Mouse (Mus musculus) spleen, postnatal 10 days (tissue): ENCODE data around the gene Ube2e2.
"Not testable (repeated sequence)": the region's sequence is repeated elsewhere in the genome, so short reads cannot be mapped to it uniquely, and the experiment has no call there.

Experiments
- DNase-seq, 2 experiments: peaks; one replicate each; pipeline ENCODE4 v3.0.0; 2021 to 2022; ENCODE audit warnings: low spot score in 2 of 2

Ube2e2 gene

DNA sequence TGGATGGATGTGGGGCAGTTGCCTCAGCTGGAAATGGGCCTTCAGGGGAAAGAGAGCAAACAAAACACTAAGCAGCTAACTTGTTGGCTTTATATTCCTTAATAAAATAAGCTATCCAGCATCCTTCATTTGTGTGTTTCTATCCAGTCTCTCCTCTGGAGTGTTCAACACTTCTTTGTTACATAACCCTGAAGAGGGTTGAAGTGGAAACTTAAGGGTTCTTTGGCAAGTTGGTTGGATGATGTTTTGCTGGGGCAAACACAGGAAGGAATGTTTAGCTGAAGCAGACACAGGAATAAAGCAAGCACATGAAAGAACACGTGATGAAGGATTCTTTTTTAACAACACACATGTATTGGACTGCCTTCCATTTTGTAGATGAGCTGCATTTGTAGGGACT, 256.3 kb downstream of the Ube2e2 start:
- DNase-seq, result no peak

DNA sequence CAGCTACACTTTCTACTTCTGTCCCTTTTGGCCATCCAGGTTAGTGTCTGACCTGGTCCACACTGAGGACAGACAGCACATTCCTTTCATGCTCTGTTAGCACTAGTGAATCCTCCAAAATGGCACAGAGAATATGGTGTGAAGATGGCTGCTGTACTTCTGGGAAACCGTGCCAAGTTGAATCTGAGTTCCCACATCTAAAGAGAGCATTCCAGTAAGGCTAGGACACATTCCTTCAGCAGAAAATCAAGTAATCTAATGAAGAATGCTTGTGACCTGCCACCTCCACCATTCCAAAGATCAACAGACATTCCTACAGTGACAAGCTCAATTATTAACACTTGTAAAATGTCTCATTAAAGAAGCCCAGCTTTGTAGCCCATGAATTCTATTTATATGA, 265.9 kb downstream of the Ube2e2 start:
- DNase-seq, result no peak

- no peak for DNase-seq
These were observed 275.5 kb downstream of the Ube2e2 start for GRCm38 (mm10) chr14:18618603-18619002.

DNA sequence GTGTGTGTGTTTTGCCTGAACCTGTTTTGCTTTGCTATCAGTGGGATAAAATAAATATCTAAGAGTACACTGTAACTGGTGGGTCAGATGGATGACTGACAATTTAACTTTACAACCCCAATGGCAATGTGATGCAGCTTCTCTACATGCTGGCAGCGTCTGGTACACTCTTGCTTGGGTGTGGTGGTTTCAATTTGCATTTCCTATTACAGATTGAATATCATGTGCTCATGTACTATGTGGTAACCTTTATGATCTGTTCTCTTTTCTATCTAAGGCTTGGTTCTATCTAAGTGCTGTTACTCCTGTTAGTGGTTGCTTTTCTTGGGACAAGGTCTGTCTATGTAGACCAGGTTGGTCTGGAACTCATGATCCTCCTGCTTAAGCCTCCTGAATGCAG, 292.1 kb downstream of the Ube2e2 start:
- no peak for DNase-seq

GRCm38 (mm10) chr14:18586239-18587034, 307.6 kb downstream of the Ube2e2 start:
- DNase-seq, result no peak

DNA sequence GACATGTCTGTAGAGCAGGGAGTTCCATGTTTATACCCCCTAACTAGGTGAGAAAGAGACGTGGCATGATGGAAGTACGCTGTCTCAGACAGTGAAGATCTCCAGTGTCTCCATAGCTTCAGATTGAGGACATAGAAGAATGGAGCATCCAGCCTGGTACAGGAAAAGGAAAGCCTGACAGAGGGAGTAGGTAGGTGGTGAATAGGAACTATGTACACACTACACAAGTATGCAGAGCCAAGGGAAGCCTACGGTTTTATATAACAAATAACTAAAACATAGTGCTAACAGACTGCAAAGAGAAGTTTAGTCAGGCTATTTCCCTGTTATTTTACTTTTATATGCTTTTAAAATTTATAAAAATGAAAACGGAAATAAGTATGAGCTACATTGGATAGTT, 312.3 kb downstream of the Ube2e2 start:
- no peak for DNase-seq

DNA sequence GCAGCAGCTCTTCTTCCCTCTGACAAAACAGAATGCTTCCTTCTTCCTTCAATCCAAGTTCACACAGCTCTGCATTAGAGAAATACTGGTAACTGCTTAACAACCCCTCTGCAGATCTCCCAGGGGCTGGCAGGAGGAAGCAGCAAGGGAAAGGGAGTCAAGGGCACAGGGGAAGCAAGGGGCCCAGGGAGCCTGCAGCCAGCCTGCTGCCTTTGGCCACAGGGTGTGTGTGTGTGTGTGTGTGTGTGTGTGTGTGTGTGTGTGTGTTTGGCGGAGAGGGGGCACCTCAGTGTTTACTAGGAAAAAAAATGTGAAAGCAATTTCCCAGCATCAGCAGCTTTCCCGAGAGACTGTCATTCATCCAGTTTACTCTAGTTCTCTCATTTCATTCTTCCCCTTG, 319.3 kb downstream of the Ube2e2 start:
- DNase-seq, result no peak

- DNase-seq, result no peak
These were observed 319.8 kb downstream of the Ube2e2 start for GRCm38 (mm10) chr14:18574130-18574721.

- no peak for DNase-seq
These were observed 320.6 kb downstream of the Ube2e2 start for GRCm38 (mm10) chr14:18573286-18573956.

DNA sequence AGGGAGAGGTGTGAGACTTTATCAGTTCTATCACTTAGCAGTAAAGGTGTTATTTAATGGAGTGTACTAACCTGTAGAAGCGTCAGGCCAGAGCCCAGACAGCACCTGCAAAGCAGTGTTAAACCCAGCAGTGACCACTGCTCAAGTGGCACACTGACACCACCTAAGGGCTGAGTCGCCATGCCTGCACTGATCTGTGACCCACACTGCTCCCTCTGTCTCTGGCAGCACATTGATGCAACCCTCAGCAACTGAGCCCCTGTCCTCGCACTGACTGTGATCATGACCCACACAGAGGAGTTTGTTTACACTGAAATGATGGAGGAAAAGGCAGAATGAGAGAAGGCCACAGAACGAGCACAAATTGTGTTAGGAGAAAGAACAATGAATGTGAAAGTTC, 321.2 kb downstream of the Ube2e2 start:
- DNase-seq, result no peak

GRCm38 (mm10) chr14:18569615-18570014, 324.5 kb downstream of the Ube2e2 start:
- no peak for DNase-seq

DNA sequence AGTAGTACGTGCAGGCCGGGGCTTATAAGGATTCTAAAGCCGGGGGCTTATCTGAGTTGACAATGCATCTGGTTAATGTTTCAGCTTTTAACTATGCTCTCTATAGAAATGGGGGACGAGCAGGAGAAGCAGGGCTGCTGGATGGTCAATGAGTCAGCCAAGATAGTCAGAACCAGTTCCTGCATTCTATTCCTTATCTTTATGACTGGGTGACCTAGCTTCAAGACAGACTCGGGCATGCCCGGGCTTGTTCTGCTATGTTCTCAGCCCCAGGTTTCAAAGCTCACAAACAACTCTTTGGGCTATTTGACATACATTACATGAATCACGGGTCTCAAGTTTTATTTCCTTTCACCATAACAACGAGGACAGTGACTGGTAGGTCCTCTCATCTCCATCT, 329.1 kb downstream of the Ube2e2 start:
- DNase-seq, result not testable (repeated sequence)

GRCm38 (mm10) chr14:18555287-18555686, 338.8 kb downstream of the Ube2e2 start:
- no peak for DNase-seq

GRCm38 (mm10) chr14:18554627-18554988, 339.5 kb downstream of the Ube2e2 start:
- DNase-seq, result no peak

- no peak for DNase-seq
These were observed 340.0 kb downstream of the Ube2e2 start for GRCm38 (mm10) chr14:18553987-18554626.

GRCm38 (mm10) chr14:18547541-18547940, 346.5 kb downstream of the Ube2e2 start:
- DNase-seq, result no peak

DNA sequence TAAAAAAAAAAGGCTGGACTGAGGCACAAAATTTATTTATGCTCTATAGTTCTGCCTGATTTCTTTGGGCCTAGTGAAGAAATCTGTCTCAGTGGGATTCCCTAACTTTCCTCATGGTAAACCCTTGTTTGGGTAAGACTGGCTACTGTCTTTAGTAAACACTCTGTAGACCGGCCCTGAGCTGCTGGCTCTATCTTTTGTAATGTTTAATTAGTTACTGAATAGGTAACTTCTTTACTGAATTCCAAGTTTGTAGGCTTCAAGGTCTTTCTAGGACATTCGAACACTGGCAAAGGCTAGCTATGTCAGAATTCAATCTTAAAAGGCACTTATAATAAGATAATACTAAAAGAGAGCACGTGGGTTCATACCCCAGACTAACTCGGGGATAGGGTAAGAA, 355.0 kb downstream of the Ube2e2 start:
- not testable (repeated sequence) for DNase-seq

DNA sequence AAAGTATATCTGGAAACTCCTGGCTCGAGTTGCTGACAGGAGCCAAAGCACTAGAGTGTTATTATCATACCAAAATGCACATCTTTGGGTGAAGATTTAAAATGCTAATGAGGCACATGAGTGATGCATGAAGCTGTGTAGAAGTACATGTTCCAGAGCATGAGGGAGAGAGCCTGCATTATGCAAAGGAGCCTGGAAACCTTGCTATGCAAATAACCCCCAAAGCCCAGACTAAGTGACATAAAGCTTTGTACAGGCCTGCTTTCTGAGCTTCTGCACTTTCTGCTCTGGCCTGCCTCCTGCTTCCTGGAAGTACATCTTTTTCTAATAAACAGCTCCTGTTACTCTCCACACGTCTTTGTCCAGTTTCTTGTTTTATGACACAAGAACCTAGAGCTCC, 363.2 kb downstream of the Ube2e2 start:
- DNase-seq, result no peak

- DNase-seq, result no peak
These were observed 363.6 kb downstream of the Ube2e2 start for GRCm38 (mm10) chr14:18530496-18530895.
